Mouse (Mus musculus) ES-E14 (cell line): Measurements from ENCODE around the gene Aqp8. TPM values are rescaled to one million over a fixed set of nuclear protein-coding genes. Genes with fewer than 3 reads are reported as not detected.

ENCODE experiments used
- DNase-seq: peaks from one replicate; pipeline ENCODE4 v3.0.0-alpha.2; 2013; ENCODE audit warnings: low read depth, low spot score
- H3K27ac ChIP-seq: 2 replicates; pipeline ENCODE4 v1.5.1; 2012; ENCODE audit warnings: low read depth, mild to moderate bottlenecking, low read length, moderate library complexity, mixed read lengths; ENCODE audit not compliant: poor library complexity, insufficient read depth, severe bottlenecking
- H3K36me3 ChIP-seq: 2 replicates; pipeline ENCODE4 v1.6.1; 2012; ENCODE audit warnings: mild to moderate bottlenecking, low read length, moderate library complexity, mixed read lengths; ENCODE audit not compliant: control insufficient read depth, poor library complexity, insufficient read depth, severe bottlenecking
- H3K4me1 ChIP-seq, 2 experiments: fragments of 150-350 bp in 1 of 2; sonication (generic) in 1 of 2; 2 replicates each; pipeline ENCODE4 v1.6.1; 2012; ENCODE audit warnings: low read length in 2 of 2, mild to moderate bottlenecking in 1 of 2, mixed read lengths in 1 of 2; ENCODE audit not compliant: control insufficient read depth in 2 of 2, insufficient read depth in 2 of 2, poor library complexity in 1 of 2
- H3K4me3 ChIP-seq, 2 experiments: fragments of 150-350 bp in 1 of 2; sonication (generic) in 1 of 2; 2 replicates each; pipeline ENCODE4 v1.5.1; 2012; ENCODE audit warnings: low read length in 2 of 2, low read depth in 1 of 2, mild to moderate bottlenecking in 1 of 2, mixed read lengths in 1 of 2; ENCODE audit not compliant: insufficient read depth in 1 of 2, poor library complexity in 1 of 2, severe bottlenecking in 1 of 2
- H3K9ac ChIP-seq: 2 replicates; pipeline ENCODE4 v1.6.1; 2012; ENCODE audit warnings: low read depth, mild to moderate bottlenecking, low read length, mixed read lengths; ENCODE audit not compliant: poor library complexity, insufficient read depth, severe bottlenecking
- H3K9me3 ChIP-seq: fragments of 150-350 bp; sonication (generic); 2 replicates; pipeline ENCODE4 v1.6.1; 2012; ENCODE audit warnings: low read depth, mild to moderate bottlenecking, low read length; ENCODE audit not compliant: control insufficient read depth, insufficient read depth
- CHD2 ChIP-seq: IDR thresholded peaks from 2 replicates; pipeline ENCODE4 v1.6.1; 2014; ENCODE audit warnings: mild to moderate bottlenecking, low read depth, low read length, inconsistent platforms
- HCFC1 ChIP-seq: IDR thresholded peaks from 2 replicates; pipeline ENCODE4 v1.6.1; 2012; ENCODE audit warnings: low read length, inconsistent platforms, borderline replicate concordance; ENCODE audit not compliant: insufficient read depth
- MAFK ChIP-seq: IDR thresholded peaks from 2 replicates; pipeline ENCODE4 v1.6.1; 2014; ENCODE audit warnings: mild to moderate bottlenecking, low read depth, low read length, inconsistent platforms; ENCODE audit not compliant: insufficient read depth
- ZC3H11A ChIP-seq: IDR thresholded peaks from 2 replicates; pipeline ENCODE4 v1.6.1; 2012; ENCODE audit warnings: low read depth, mild to moderate bottlenecking, inconsistent platforms, low read length, borderline replicate concordance
- ZNF384 ChIP-seq: IDR thresholded peaks from 2 replicates; pipeline ENCODE4 v1.6.1; 2012; ENCODE audit warnings: low read depth, low read length, inconsistent platforms
- in situ Hi-C, 2 experiments: fragments of 600-800 bp; cut with MboI; formaldehyde crosslinking; loops; one replicate each; pipeline ENCODE4 v1.15.1; 2025; ENCODE audit warnings: low sequenced_read_pairs in 2 of 2, inconsistent platforms in 1 of 2; ENCODE audit not compliant: unreplicated experiment in 2 of 2
- total RNA-seq: library from RNA; depleted of rRNA; stranded (reverse); fragments of 300-350 nt; gene quantifications from 2 replicates; pipeline ENCODE4 v1.2.3, GENCODE M21; 2012

Gene Aqp8
- total RNA-seq, 1 experiment = 1.5 TPM

DNA sequence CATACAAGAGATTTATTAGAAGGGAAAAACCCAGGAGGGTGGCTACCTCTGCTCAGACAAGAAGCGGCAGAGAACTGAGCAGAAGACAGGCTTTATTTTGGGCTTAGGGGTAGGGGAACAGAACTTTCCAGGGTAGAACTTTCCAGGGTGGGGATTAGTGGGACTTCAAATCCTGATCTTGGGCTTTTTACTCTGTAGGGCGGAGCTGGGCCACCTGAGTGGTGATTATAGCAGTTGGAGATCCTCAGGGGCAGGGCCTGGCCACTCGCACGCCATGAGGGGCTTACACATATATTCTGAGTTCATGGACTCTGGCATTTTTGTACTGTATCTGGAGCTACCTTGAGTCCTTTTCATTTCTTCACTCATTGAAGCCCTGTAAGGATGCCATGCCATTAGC is 775 bp upstream of the Aqp8 start:
- in situ Hi-C loops = loop anchor here (10.0 to 25.0 kb wide), 4 partner anchors 249 to 427 kb away; partner anchors contain the start of gene Slc5a11 (in 1 of the 2)
- Histone ChIP-seq H3K27ac (no peak overlapping the region), H3K4me3 (no peak overlapping the region), H3K9ac (no peak overlapping the region), H3K36me3 (no peaks in the 10 kb centered on the region), H3K4me1 (no peaks in the 10 kb centered on the region), H3K9me3 (no peaks in the 10 kb centered on the region)
- TF ChIP-seq ZNF384 = no peak
- TF ChIP-seq MAFK = no peak
- no peak for TF ChIP-seq ZC3H11A
- TF ChIP-seq HCFC1 = no peak
- no peak for TF ChIP-seq CHD2
- no peak for DNase-seq

DNA sequence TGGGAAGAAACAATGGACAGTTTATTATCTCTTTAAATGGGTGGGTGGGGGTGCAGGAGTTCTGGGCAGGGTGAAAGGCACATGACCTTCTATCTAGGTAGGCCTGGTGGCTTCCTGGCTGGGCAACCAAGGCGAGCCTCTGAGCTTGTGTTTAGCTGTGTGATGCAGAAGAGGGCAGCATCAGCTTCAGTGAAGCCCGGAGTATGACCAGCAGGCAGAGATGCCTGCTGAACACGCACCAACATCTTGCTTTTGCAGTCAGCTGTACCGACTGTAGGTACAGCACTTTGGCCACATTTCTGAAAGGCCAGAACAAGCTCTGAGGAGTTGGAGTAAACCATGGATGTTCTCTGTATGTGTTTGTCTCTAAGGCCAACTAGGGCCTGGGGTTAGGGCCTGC is 1.5 kb downstream of the Aqp8 start:
- Histone ChIP-seq H3K36me3 (no peaks in the 10 kb centered on the region), H3K9ac (no peak overlapping the region), H3K27ac (no peak overlapping the region), H3K4me3 (no peak overlapping the region), H3K9me3 (no peaks in the 10 kb centered on the region), H3K4me1 (no peaks in the 10 kb centered on the region)
- in situ Hi-C loops = loop anchor here (10.0 to 25.0 kb wide), 4 partner anchors 251 to 429 kb away; partner anchors contain the start of gene Slc5a11 (in 1 of the 2)
- TF ChIP-seq ZNF384 = no peak
- TF ChIP-seq CHD2 = no peak
- TF ChIP-seq HCFC1 = no peak
- TF ChIP-seq ZC3H11A = no peak
- TF ChIP-seq MAFK = no peak
- DNase-seq = no peak

DNA sequence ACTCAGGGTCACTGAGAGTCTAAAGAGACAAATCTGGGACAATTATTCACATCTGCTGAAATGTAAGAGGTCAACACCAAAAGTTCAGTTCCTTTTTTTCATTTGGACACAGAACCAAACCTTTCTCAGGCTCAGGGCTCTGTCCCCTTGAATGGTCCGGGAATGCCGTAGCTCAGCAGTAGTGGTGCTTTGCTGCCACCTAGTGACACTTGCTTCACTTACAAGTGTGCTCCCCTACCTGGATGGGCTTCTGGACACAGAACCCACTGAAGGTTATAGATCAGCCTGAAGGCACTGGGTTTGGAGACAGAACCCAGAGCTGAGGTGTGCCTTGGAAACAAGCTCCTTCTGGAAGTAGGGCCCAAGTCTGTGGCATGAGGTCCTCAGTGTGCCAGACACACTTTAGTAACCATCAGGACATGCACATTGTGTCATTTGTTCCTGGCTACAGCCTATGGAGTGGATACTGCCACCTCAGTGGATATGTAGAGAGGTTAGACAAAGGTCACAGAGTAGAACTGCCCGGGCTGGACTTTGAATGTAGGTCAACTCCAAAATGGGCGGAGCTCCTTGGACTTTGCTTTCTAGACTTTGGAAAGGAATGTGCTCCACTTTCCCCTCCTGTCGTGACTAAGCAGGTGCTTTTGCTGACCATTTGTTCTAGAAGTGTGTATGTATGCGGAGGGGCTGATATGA is 3.7 kb downstream of the Aqp8 start:
- H3K27ac ChIP-seq = no peak overlapping the region
- DNase-seq = peak; percentile 68
- no peaks in the 10 kb centered on the region for H3K36me3 ChIP-seq
- H3K9ac ChIP-seq = no peak overlapping the region
- TF ChIP-seq HCFC1 = no peak
- TF ChIP-seq ZC3H11A = peak; percentile 98
- in situ Hi-C loops = loop anchor here (10.0 to 25.0 kb wide), 4 partner anchors 254 to 431 kb away; partner anchors contain the start of gene Slc5a11 (in 1 of the 2)
- H3K9me3 ChIP-seq = no peaks in the 10 kb centered on the region
- H3K4me1 ChIP-seq = no peaks in the 10 kb centered on the region
- no peak overlapping the region for H3K4me3 ChIP-seq

DNA sequence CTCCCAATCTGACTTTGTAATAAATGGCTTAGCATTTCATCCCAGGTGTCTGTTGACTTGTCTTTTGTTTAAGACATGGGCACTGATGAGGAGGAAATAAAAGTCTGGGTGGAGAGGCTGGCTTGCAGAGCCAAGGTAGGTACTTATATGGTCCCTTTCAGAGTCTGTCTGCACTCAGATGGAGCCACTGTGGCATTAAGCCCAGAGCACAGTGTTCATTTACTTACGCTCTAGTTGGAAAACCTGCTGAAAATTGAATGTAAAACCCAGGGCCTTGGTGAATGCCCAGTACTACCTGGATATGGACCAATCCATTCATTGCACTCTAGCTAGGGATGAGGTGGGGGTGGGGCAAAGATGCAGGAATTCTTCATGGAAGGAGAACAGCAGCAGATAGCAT is 5.9 kb downstream of the Aqp8 start:
- H3K9ac ChIP-seq = no peak overlapping the region
- in situ Hi-C loops = loop anchor here (10.0 to 25.0 kb wide), 4 partner anchors 256 to 433 kb away; partner anchors contain the start of gene Slc5a11 (in 1 of the 2)
- no peak overlapping the region for H3K4me3 ChIP-seq
- H3K9me3 ChIP-seq = no peaks in the 10 kb centered on the region
- H3K36me3 ChIP-seq = no peaks in the 10 kb centered on the region
- H3K27ac ChIP-seq = no peak overlapping the region
- DNase-seq = no peak
- no peaks in the 10 kb centered on the region for H3K4me1 ChIP-seq
- TF ChIP-seq MAFK = no peak

DNA sequence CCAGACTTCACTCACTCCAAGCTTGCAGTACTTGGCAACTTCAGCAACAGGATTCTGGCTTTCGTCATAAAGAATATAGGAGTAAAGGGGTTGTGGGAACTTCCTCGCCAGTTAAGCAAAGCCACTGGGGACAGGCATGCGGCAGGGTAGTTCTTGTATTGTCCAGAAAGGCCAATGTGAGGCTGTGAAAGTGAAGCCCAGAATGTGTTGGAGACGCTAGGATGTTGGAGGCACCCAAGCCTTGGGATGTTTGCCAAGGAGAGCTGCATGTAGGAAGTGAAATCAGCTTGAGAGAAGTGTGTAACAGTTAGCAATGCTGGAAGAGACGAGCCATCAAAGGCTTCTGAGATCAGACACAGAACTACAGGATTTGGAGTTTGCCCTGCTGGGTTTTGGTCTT is 25.6 kb downstream of the Aqp8 start:
- DNase-seq = no peak
- no peak overlapping the region for H3K27ac ChIP-seq
- H3K9me3 ChIP-seq = no peaks in the 10 kb centered on the region
- TF ChIP-seq MAFK = no peak
- H3K4me1 ChIP-seq = no peaks in the 10 kb centered on the region
- in situ Hi-C loops = no loop called here
- no peaks in the 10 kb centered on the region for H3K36me3 ChIP-seq
- no peak overlapping the region for H3K9ac ChIP-seq
- H3K4me3 ChIP-seq = no peak overlapping the region
